Mouse (Mus musculus) small intestine, adult 2 months (tissue): Measurements from ENCODE around the gene Ugcg.

ENCODE experiments used
- CTCF ChIP-seq: fragments of 200-500 bp; IDR thresholded peaks from 2 replicates; pipeline ENCODE4 v1.5.1; 2012; ENCODE audit warnings: low read depth, mild to moderate bottlenecking, control low read depth, inconsistent platforms, low read length, moderate library complexity, mixed read lengths; ENCODE audit not compliant: insufficient replicate concordance, insufficient read length; ENCODE audit errors: extremely low read depth
- POLR2A ChIP-seq: fragments of 200-500 bp; IDR thresholded peaks from 2 replicates; pipeline ENCODE4 v1.6.1; 2012; ENCODE audit warnings: low read depth, mild to moderate bottlenecking, control low read depth, inconsistent platforms, low read length, moderate library complexity

GRCm38 (mm10) chr4:59245776-59246175, 56.7 kb downstream of the Ugcg start:
- TF ChIP-seq CTCF (no peak), POLR2A (no peak)
